Mouse (Mus musculus): ENCODE measurements around the gene Pgf. TPM values are rescaled to one million over a fixed set of nuclear protein-coding genes. Genes with fewer than 3 reads are reported as not detected.

Pgf gene
- total and polyA plus RNA-seq, 3 experiments, result 4.6 to 5.7 (median 5.4) TPM

DNA sequence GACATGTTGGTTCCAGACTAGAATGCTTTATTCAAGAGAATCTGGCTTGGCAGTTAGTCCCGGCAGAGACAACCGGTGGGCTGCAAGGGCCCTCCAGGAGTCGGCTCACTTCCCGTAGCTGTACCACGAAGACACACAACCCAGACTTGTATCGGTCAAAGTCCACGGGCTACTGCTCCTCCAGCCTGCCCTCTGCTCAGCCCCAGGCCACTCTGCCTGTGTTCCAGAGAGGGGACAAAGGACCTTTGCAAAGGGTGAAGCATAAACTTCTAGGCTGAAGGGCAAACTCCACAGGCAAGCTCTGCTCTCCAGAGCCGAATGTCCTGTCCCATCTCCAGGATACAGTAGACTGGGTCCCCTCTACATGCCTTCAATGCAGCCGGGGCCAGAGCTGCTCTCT, 11.0 kb downstream of the Pgf start:
- peak in 1 of 2 experiments; percentile 18 for DNase-seq
- H3K4me3 ChIP-seq, result no peak overlapping the region
- peaks cover 8% of the 10 kb centered on the region for H3K4me1 ChIP-seq (ENCODE audit: control insufficient read depth, insufficient read depth, low read length)

DNA sequence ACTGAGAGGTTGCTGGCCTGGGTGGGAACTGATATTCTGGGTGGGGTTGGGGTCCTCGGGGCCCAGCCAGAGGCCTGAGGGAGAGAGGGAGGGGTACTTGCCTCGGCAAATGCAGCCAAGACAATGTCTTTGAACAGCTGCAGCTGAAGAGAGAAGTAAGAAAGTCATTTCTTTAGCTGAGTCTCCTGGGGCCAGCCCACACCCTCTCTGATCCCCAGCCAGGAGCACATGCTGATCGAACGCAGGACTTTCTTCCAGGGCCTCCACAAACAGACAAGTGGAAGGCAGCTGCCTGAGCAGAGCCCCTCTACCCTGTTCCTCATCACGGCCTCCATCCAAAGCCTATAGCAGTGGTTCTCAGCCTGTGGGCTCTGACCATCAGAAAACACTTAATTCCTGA, 12.6 kb downstream of the Pgf start:
- no peak overlapping the region for H3K9ac ChIP-seq (ENCODE audit: low read depth, low read length)
- H3K36me3 ChIP-seq (ENCODE audit: control insufficient read depth, insufficient read depth, low read length), result no peaks in the 10 kb centered on the region
- no peak overlapping the region for H3K4me3 ChIP-seq
- peak; percentile 66 to 71 for DNase-seq
- no peaks in the 10 kb centered on the region for H3K79me2 ChIP-seq (replicated peaks; ENCODE audit: control insufficient read depth, insufficient read depth, low read length)
- WGBS, result 66% methylated on average over 5 of the region's 5 CpGs
- peaks cover 2% of the 10 kb centered on the region for H3K4me1 ChIP-seq (ENCODE audit: control insufficient read depth, insufficient read depth, low read length)
- H3K27ac ChIP-seq, result no peak overlapping the region
- H3K27me3 ChIP-seq (ENCODE audit: control insufficient read depth, insufficient read depth, low read length), result no peaks in the 10 kb centered on the region
- TF ChIP-seq POLR2A (IDR thresholded peaks at IDR 0.05; ENCODE audit: insufficient read depth, low read depth, low read length) (no peak), EP300 (IDR thresholded peaks at IDR 0.05; ENCODE audit: insufficient read depth, low read depth, low read length) (no peak), CTCF (IDR thresholded peaks at IDR 0.05) (no peak)
- intact Hi-C loops (cut with DNase I), result loop anchor here (5.0 kb wide), 2 partner anchors 37 to 122 kb away; partner anchors contain the start of genes Acyp1 and Zc2hc1c

More for the DNA sequence above, 11.0 kb downstream of the Pgf start:
- Histone ChIP-seq H3K79me2 (replicated peaks; ENCODE audit: control insufficient read depth, insufficient read depth, low read length) (no peaks in the 10 kb centered on the region), H3K9ac (ENCODE audit: low read depth, low read length) (no peak overlapping the region), H3K36me3 (ENCODE audit: control insufficient read depth, insufficient read depth, low read length) (no peaks in the 10 kb centered on the region), H3K27me3 (ENCODE audit: control insufficient read depth, insufficient read depth, low read length) (no peaks in the 10 kb centered on the region), H3K27ac (no peak overlapping the region)
- WGBS, result 94% methylated on average over 9 of the region's 9 CpGs
- no peak for TF ChIP-seq EP300 (IDR thresholded peaks at IDR 0.05; ENCODE audit: insufficient read depth, low read depth, low read length)
- TF ChIP-seq CTCF (IDR thresholded peaks at IDR 0.05), result no peak
- no peak for TF ChIP-seq POLR2A (IDR thresholded peaks at IDR 0.05; ENCODE audit: insufficient read depth, low read depth, low read length)
- intact Hi-C loops (cut with DNase I), result loop anchor here (5.0 kb wide), 2 partner anchors 36 to 121 kb away; partner anchors contain the start of genes Acyp1 and Zc2hc1c

DNA sequence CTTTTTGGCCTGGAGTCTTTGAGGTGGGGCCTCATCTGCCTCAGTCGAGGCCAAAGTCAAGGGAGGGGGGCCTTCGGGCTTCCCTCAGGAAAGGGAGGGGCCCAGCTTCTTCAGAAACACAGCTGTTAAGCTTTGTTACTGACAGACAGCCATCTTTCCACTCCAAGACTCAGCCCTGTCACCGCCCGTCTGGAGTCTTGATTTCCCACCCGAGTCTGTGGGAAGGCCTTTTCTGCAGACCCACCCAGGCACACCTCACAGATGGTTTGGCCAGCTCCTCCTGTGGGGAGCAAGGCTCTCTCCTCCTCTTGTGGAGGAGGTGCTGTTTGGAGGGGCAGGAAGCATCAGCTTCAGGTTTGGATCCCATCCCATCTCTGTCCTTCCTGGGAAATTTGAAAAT, 18.0 kb downstream of the Pgf start:
- whole genome bisulfite sequencing, result 30% methylated on average over 5 of the region's 5 CpGs
- TF ChIP-seq CTCF (IDR thresholded peaks at IDR 0.05), result no peak
- no peak for TF ChIP-seq POLR2A (IDR thresholded peaks at IDR 0.05; ENCODE audit: insufficient read depth, low read depth, low read length)
- peak; percentile 57; the same call in 1 of the 2 replicates for TF ChIP-seq EP300 (IDR thresholded peaks at IDR 0.05; ENCODE audit: insufficient read depth, low read depth, low read length)

DNA sequence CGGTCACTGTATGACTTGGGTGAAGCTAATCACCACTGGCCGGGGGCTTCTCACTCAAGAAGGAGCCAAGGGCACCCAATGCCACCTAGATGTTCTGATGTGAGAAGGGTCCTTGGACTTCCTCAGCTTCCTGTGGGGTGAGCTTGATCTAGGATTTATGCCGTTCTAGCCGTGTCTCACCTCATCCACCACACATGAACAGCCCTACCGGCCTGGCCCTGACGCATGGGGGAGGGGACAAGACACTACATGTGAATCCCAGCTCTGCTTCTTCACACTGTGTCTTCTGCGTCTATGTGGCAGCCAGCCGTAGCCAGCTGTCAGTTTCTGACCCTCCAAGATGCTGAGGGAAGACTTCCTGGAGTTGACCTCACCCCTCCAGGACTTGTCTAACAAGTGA, 18.8 kb downstream of the Pgf start:
- Histone ChIP-seq H3K4me3 (no peak overlapping the region), H3K4me1 (ENCODE audit: control insufficient read depth, insufficient read depth, low read length) (peaks cover 5% of the 10 kb centered on the region; the same call in 1 of the 2 replicates), H3K27ac (peak overlapping the region; percentile 45), H3K27me3 (ENCODE audit: control insufficient read depth, insufficient read depth, low read length) (no peaks in the 10 kb centered on the region), H3K79me2 (replicated peaks; ENCODE audit: control insufficient read depth, insufficient read depth, low read length) (no peaks in the 10 kb centered on the region), H3K9ac (ENCODE audit: low read depth, low read length) (no peak overlapping the region), H3K36me3 (ENCODE audit: control insufficient read depth, insufficient read depth, low read length) (no peaks in the 10 kb centered on the region)
- TF ChIP-seq CTCF (IDR thresholded peaks at IDR 0.05), result no peak
- WGBS, result 83% methylated on average over 8 of the region's 8 CpGs
- intact Hi-C loops (cut with DNase I), result loop anchor here (5.0 to 10.0 kb wide), 2 partner anchors 34 to 326 kb away; no protein-coding TSS in a partner anchor
- no peak for DNase-seq

More for the DNA sequence above, 18.0 kb downstream of the Pgf start:
- peaks cover 5% of the 10 kb centered on the region; the same call in 1 of the 2 replicates for H3K4me1 ChIP-seq (ENCODE audit: control insufficient read depth, insufficient read depth, low read length)
- intact Hi-C loops (cut with DNase I), result loop anchor here (5.0 to 10.0 kb wide), 2 partner anchors 33 to 325 kb away; no protein-coding TSS in a partner anchor
- H3K27ac ChIP-seq, result peak overlapping the region; percentile 45
- no peaks in the 10 kb centered on the region for H3K36me3 ChIP-seq (ENCODE audit: control insufficient read depth, insufficient read depth, low read length)
- no peak overlapping the region for H3K9ac ChIP-seq (ENCODE audit: low read depth, low read length)
- no peaks in the 10 kb centered on the region for H3K79me2 ChIP-seq (replicated peaks; ENCODE audit: control insufficient read depth, insufficient read depth, low read length)
- H3K4me3 ChIP-seq, result no peak overlapping the region
- peak; percentile 72 to 79 for DNase-seq
- no peaks in the 10 kb centered on the region for H3K27me3 ChIP-seq (ENCODE audit: control insufficient read depth, insufficient read depth, low read length)

DNA sequence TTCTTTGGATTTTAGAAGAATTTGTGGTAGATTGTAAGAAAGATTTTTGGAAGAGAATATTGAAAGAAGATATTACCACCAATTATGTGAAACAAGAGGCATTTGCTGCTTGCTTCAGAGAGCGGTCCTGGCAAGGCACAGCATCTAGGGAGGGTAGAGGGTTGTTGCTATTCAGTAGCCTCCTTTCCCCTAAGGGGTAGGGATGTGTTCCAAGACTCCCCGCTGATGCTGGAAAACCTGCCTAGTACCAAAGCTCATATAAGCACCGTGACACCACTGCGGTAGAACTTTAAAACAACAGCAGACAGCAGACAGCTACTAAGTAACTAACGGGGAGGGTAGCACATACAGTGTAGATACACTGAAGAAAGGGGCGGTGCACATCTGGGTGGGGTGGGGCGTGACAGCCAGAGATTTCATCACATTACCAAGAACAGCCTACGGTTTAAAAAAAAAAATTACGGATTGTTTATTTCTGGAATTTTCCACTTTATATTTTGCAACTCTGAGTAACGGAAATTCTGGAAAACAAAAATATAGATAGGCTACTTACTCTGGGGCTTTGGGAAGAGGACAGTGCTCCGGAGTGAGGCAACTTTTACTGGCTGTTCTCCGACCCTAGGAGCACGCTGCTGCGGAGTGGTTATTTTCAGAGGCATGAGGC, 19.7 kb downstream of the Pgf start:
- Histone ChIP-seq H3K9ac (ENCODE audit: low read depth, low read length) (no peak overlapping the region), H3K4me1 (ENCODE audit: control insufficient read depth, insufficient read depth, low read length) (peaks cover 5% of the 10 kb centered on the region; the same call in 1 of the 2 replicates), H3K4me3 (no peak overlapping the region), H3K27ac (peak overlapping the region; percentile 45; the same call in 1 of the 2 replicates), H3K27me3 (ENCODE audit: control insufficient read depth, insufficient read depth, low read length) (no peaks in the 10 kb centered on the region), H3K79me2 (replicated peaks; ENCODE audit: control insufficient read depth, insufficient read depth, low read length) (no peaks in the 10 kb centered on the region), H3K36me3 (ENCODE audit: control insufficient read depth, insufficient read depth, low read length) (no peaks in the 10 kb centered on the region)
- TF ChIP-seq EP300 (IDR thresholded peaks at IDR 0.05; ENCODE audit: insufficient read depth, low read depth, low read length) (no peak), POLR2A (IDR thresholded peaks at IDR 0.05; ENCODE audit: insufficient read depth, low read depth, low read length) (no peak), CTCF (IDR thresholded peaks at IDR 0.05) (no peak)
- WGBS, result 76% methylated on average over 14 of the region's 14 CpGs
- DNase-seq, result peak in 1 of 2 experiments; percentile 51
- intact Hi-C loops (cut with DNase I), result loop anchor here (5.0 to 10.0 kb wide), 2 partner anchors 34 to 327 kb away; no protein-coding TSS in a partner anchor

DNA sequence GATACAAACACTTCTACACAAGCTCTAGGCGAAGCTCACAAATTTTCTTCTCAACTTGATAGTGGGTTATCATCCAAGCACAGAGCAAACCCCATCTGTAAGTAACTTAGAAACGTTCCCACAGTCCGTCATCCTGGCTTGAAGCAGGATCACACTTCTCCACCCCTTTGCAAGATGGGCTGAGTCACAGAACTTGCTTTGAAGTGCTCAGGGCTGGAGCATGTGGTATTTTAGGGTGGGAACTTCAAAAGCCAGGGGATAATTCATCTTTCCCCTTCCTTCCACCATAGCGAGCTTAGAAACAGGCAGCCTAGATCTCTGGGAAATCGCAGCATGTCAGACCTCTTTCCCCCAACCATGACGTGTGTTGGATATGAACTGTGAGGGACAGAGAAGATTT, 21.3 kb downstream of the Pgf start:
- WGBS, result 43% methylated on average over 6 of the region's 6 CpGs
- no peak for DNase-seq
- Histone ChIP-seq H3K4me3 (no peak overlapping the region), H3K27ac (no peak overlapping the region), H3K9ac (ENCODE audit: low read depth, low read length) (no peak overlapping the region), H3K36me3 (ENCODE audit: control insufficient read depth, insufficient read depth, low read length) (no peaks in the 10 kb centered on the region), H3K27me3 (ENCODE audit: control insufficient read depth, insufficient read depth, low read length) (no peaks in the 10 kb centered on the region), H3K4me1 (ENCODE audit: control insufficient read depth, insufficient read depth, low read length) (peaks cover 5% of the 10 kb centered on the region; the same call in 1 of the 2 replicates), H3K79me2 (replicated peaks; ENCODE audit: control insufficient read depth, insufficient read depth, low read length) (no peaks in the 10 kb centered on the region)
- intact Hi-C loops (cut with DNase I), result loop anchor here (5.0 to 10.0 kb wide), 2 partner anchors 36 to 328 kb away; no protein-coding TSS in a partner anchor
- no peak for TF ChIP-seq EP300 (IDR thresholded peaks at IDR 0.05; ENCODE audit: insufficient read depth, low read depth, low read length)
- no peak for TF ChIP-seq CTCF (IDR thresholded peaks at IDR 0.05)
- no peak for TF ChIP-seq POLR2A (IDR thresholded peaks at IDR 0.05; ENCODE audit: insufficient read depth, low read depth, low read length)
